Mouse (Mus musculus): ENCODE results near the gene Snd1.

Snd1 gene

GRCm38 (mm10) chr6:28474839-28475238 is at the start of gene Snd1:
Gene Snd1 (plus strand): TSS chr6:28475139.
- DNase-seq = no peak

- DNase-seq = peak in 1 of 2 experiments; percentile 20
Measured at GRCm38 (mm10) chr6:28427096-28427839, 47.7 kb upstream of the Snd1 start, which contains the start of gene Fscn3. Gene Fscn3 (plus strand): TSS chr6:28427789.

GRCm38 (mm10) chr6:28428290-28428689 is 46.6 kb upstream of the Snd1 start, which contains the start of gene Gcc1:
Gene Gcc1 (minus strand): TSS chr6:28428390.
- no peak for DNase-seq

GRCm38 (mm10) chr6:28429870-28430269 is 45.1 kb upstream of the Snd1 start:
- DNase-seq = no peak

GRCm38 (mm10) chr6:28430795-28431537 is 44.0 kb upstream of the Snd1 start:
- peak; percentile 59 to 64 for DNase-seq

GRCm38 (mm10) chr6:28431538-28431855 is 43.4 kb upstream of the Snd1 start:
- no peak for DNase-seq

- no peak for DNase-seq
Measured at GRCm38 (mm10) chr6:28447937-28448336, 27.0 kb upstream of the Snd1 start.

GRCm38 (mm10) chr6:28449253-28449652 is 25.7 kb upstream of the Snd1 start, which contains the start of gene Pax4:
Gene Pax4 (minus strand): TSS chr6:28449353.
- DNase-seq = no peak

- DNase-seq = no peak
Measured at GRCm38 (mm10) chr6:28450481-28450880, 24.5 kb upstream of the Snd1 start.

- no peak for DNase-seq
Measured at GRCm38 (mm10) chr6:28450977-28451376, 24.0 kb upstream of the Snd1 start.

GRCm38 (mm10) chr6:28459221-28459668 is 15.7 kb upstream of the Snd1 start:
- DNase-seq = no peak

GRCm38 (mm10) chr6:28460534-28460933 is 14.4 kb upstream of the Snd1 start:
- DNase-seq = peak; percentile 55 to 73

- no peak for DNase-seq
Measured at GRCm38 (mm10) chr6:28464630-28465029, 10.3 kb upstream of the Snd1 start.

GRCm38 (mm10) chr6:28470017-28470602 is 4.8 kb upstream of the Snd1 start:
- DNase-seq = no peak

GRCm38 (mm10) chr6:28470621-28471020 is 4.3 kb upstream of the Snd1 start:
- DNase-seq = no peak

GRCm38 (mm10) chr6:28471284-28472035 is 3.5 kb upstream of the Snd1 start:
- no peak for DNase-seq

GRCm38 (mm10) chr6:28474211-28474610 is 728 bp upstream of the Snd1 start:
- DNase-seq = no peak

GRCm38 (mm10) chr6:28479865-28480751 is 5.2 kb downstream of the Snd1 start:
- peak; percentile 98 to 100 for DNase-seq

GRCm38 (mm10) chr6:28480752-28481492 is 6.0 kb downstream of the Snd1 start:
- no peak for DNase-seq

- DNase-seq = no peak
Measured at GRCm38 (mm10) chr6:28482711-28483315, 7.9 kb downstream of the Snd1 start.

- DNase-seq = no peak
Measured at GRCm38 (mm10) chr6:28486008-28486407, 11.1 kb downstream of the Snd1 start.

Measured in lung, postnatal 4 days (tissue).